Mouse (Mus musculus) MEL (cell line): ENCODE data around the gene Glmn. TPM values are rescaled to one million over a fixed set of nuclear protein-coding genes. Genes with fewer than 3 reads are reported as not detected.

Experiments
- DNase-seq: peaks from one replicate; pipeline ENCODE4 v3.0.0; 2011; ENCODE audit warnings: low read depth, low spot score
- H3K27ac ChIP-seq: 2 replicates; pipeline ENCODE4 v1.5.1; 2012; ENCODE audit warnings: low read depth, mild to moderate bottlenecking, control low read depth, low read length, moderate library complexity; ENCODE audit not compliant: control insufficient read depth
- H3K27me3 ChIP-seq, 2 experiments: fragments of 150-350 bp in 1 of 2; sonication (generic) in 1 of 2; 2 replicates each; pipeline ENCODE4 v1.6.1; 2012; ENCODE audit warnings: low read length in 2 of 2, mild to moderate bottlenecking in 2 of 2, improper control_type of control experiment in 1 of 2, moderate library complexity in 1 of 2; ENCODE audit not compliant: insufficient read depth in 2 of 2, control insufficient read depth in 1 of 2
- H3K36me3 ChIP-seq, 2 experiments: 2 replicates each; pipeline ENCODE4 v1.6.1; 2012 to 2014; ENCODE audit warnings: low read length in 2 of 2, improper control_type of control experiment in 1 of 2, inconsistent platforms in 1 of 2, mild to moderate bottlenecking in 1 of 2; ENCODE audit not compliant: insufficient read depth in 2 of 2, control insufficient read depth in 1 of 2
- H3K4me1 ChIP-seq, 2 experiments: fragments of 150-350 bp in 1 of 2; sonication (generic) in 1 of 2; 2 replicates each; pipeline ENCODE4 v1.6.1; 2012; ENCODE audit warnings: low read length in 2 of 2, improper control_type of control experiment in 1 of 2, mild to moderate bottlenecking in 1 of 2; ENCODE audit not compliant: insufficient read depth in 2 of 2, control insufficient read depth in 1 of 2
- H3K4me3 ChIP-seq, 2 experiments: fragments of 150-350 bp in 1 of 2; sonication (generic) in 1 of 2; 2 replicates each; pipeline ENCODE4 v1.5.1; 2012; ENCODE audit warnings: low read depth in 2 of 2, low read length in 2 of 2, mild to moderate bottlenecking in 2 of 2, moderate library complexity in 2 of 2, control low read depth in 1 of 2, improper control_type of control experiment in 1 of 2; ENCODE audit not compliant: control insufficient read depth in 1 of 2, insufficient read depth in 1 of 2
- H3K79me2 ChIP-seq: 2 replicates; pipeline ENCODE4 v1.6.1; 2012; ENCODE audit warnings: mild to moderate bottlenecking, low read length, moderate library complexity; ENCODE audit not compliant: control insufficient read depth, poor library complexity, insufficient read depth
- H3K9ac ChIP-seq: 2 replicates; pipeline ENCODE4 v1.6.1; 2012; ENCODE audit warnings: low read depth, mild to moderate bottlenecking, control low read depth, low read length, moderate library complexity; ENCODE audit not compliant: control insufficient read depth, poor library complexity, severe bottlenecking
- H3K9me3 ChIP-seq: fragments of 150-350 bp; sonication (generic); replicated peaks from 2 replicates; pipeline ENCODE4 v1.6.1; 2012; ENCODE audit warnings: mild to moderate bottlenecking, low read length, improper control_type of control experiment, moderate library complexity; ENCODE audit not compliant: insufficient read depth
- CHD1 ChIP-seq: IDR thresholded peaks from 2 replicates; pipeline ENCODE4 v1.6.1; 2012; ENCODE audit warnings: low read depth, mild to moderate bottlenecking, inconsistent platforms, low read length, improper control_type of control experiment
- ELF1 ChIP-seq: IDR thresholded peaks from 2 replicates; pipeline ENCODE4 v1.6.1; 2014; ENCODE audit warnings: low read depth, mild to moderate bottlenecking, inconsistent platforms, low read length, improper control_type of control experiment, moderate library complexity
- MAX ChIP-seq: IDR thresholded peaks from 2 replicates; pipeline ENCODE4 v1.6.1; 2011; ENCODE audit warnings: low read length, improper control_type of control experiment
- MEF2A ChIP-seq: IDR thresholded peaks from 2 replicates; pipeline ENCODE4 v1.6.1; 2014; ENCODE audit warnings: low read depth, mild to moderate bottlenecking, inconsistent platforms, low read length, improper control_type of control experiment; ENCODE audit not compliant: poor library complexity, insufficient replicate concordance, severe bottlenecking; ENCODE audit errors: extremely low read depth
- MXI1 ChIP-seq: IDR thresholded peaks from 2 replicates; pipeline ENCODE4 v1.6.1; 2011; ENCODE audit warnings: mild to moderate bottlenecking, low read depth, low read length, improper control_type of control experiment
- MYB ChIP-seq: IDR thresholded peaks from 2 replicates; pipeline ENCODE4 v1.6.1; 2011; ENCODE audit warnings: mild to moderate bottlenecking, low read depth, low read length, improper control_type of control experiment
- MYC ChIP-seq: IDR thresholded peaks from 2 replicates; pipeline ENCODE4 v1.6.1; 2011; ENCODE audit warnings: low read depth, mild to moderate bottlenecking, low read length, improper control_type of control experiment, moderate library complexity
- NELFE ChIP-seq: IDR thresholded peaks from 2 replicates; pipeline ENCODE4 v1.6.1; 2011; ENCODE audit warnings: low read depth, low read length, improper control_type of control experiment
- POLR2AphosphoS2 ChIP-seq: IDR thresholded peaks from 2 replicates; pipeline ENCODE4 v1.6.1; 2011; ENCODE audit warnings: low read length, improper control_type of control experiment
- RCOR1 ChIP-seq: IDR thresholded peaks from 2 replicates; pipeline ENCODE4 v1.6.1; 2012; ENCODE audit warnings: low read depth, mild to moderate bottlenecking, inconsistent platforms, low read length, improper control_type of control experiment
- TAL1 ChIP-seq: IDR thresholded peaks from 2 replicates; pipeline ENCODE4 v1.6.1; 2012; ENCODE audit warnings: mild to moderate bottlenecking, inconsistent platforms, low read length, moderate library complexity, mixed read lengths
- USF2 ChIP-seq, 2 experiments: IDR thresholded peaks; 2 replicates each; pipeline ENCODE4 v1.6.1; 2011 to 2012; ENCODE audit warnings: improper control_type of control experiment in 2 of 2, low read length in 2 of 2, borderline replicate concordance in 1 of 2, inconsistent platforms in 1 of 2, low read depth in 1 of 2, mild to moderate bottlenecking in 1 of 2; ENCODE audit not compliant: insufficient read depth in 1 of 2
- ZKSCAN1 ChIP-seq: IDR thresholded peaks from 2 replicates; pipeline ENCODE4 v1.6.1; 2012; ENCODE audit warnings: low read depth, mild to moderate bottlenecking, inconsistent platforms, low read length, improper control_type of control experiment, moderate library complexity
- ZMIZ1 ChIP-seq: IDR thresholded peaks from 2 replicates; pipeline ENCODE4 v1.6.1; 2012; ENCODE audit warnings: low read depth, mild to moderate bottlenecking, inconsistent platforms, low read length, improper control_type of control experiment, moderate library complexity
- polyA plus RNA-seq, 2 experiments: library from polyadenylated mRNA; stranded (reverse) in 1 of 2; unstranded in 1 of 2; fragments of >175 nt in 1 of 2; fragments of >200 nt in 1 of 2; gene quantifications; 2 replicates each; pipeline versions ENCODE4 v1.2.1 to v1.2.4; 2012; ENCODE audit warnings: low replicate concordance in 2 of 2, low read depth in 1 of 2; ENCODE audit not compliant: insufficient read length in 2 of 2, insufficient read depth in 1 of 2, missing spikeins in 1 of 2
- total RNA-seq: library from RNA; depleted of rRNA; stranded (reverse); fragments of 300-350 nt; gene quantifications from 2 replicates; pipeline ENCODE4 v1.2.3, GENCODE M21; 2012

The Glmn gene
- total and polyA plus RNA-seq, 3 experiments, result 7.3 to 7.9 TPM; not detected in 1

DNA sequence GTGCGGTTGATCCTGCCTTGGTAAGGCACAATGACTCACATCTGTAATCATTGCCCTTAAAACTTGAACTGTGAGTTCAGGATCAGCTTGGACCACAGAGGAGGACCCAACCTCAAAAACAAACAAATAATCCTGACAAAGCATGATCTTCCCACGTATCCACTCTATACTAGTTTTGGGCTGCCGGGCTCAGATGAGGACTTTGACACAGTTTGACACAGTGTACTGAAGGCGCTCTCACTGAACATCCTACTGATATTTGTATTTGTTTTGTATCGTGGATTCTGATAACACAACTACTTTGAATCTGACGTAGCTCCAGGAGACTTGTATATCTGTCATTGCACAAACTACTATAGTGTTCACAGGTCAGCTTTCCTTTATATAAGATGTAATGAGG, 76.3 kb downstream of the Glmn start:
- H3K36me3 ChIP-seq, result no peaks in the 10 kb centered on the region
- no peaks in the 10 kb centered on the region for H3K4me1 ChIP-seq
- no peaks in the 10 kb centered on the region; a peak in 2 of 4 replicates for H3K27me3 ChIP-seq
- no peak for TF ChIP-seq TAL1
- TF ChIP-seq ELF1, result no peak
- TF ChIP-seq ZKSCAN1, result no peak
- no peak for TF ChIP-seq RCOR1
- H3K9ac ChIP-seq, result no peak overlapping the region
- no peak for DNase-seq
- H3K79me2 ChIP-seq, result no peaks in the 10 kb centered on the region
- H3K27ac ChIP-seq, result no peak overlapping the region
- H3K4me3 ChIP-seq, result no peak overlapping the region
- H3K9me3 ChIP-seq, result no peaks in the 10 kb centered on the region

DNA sequence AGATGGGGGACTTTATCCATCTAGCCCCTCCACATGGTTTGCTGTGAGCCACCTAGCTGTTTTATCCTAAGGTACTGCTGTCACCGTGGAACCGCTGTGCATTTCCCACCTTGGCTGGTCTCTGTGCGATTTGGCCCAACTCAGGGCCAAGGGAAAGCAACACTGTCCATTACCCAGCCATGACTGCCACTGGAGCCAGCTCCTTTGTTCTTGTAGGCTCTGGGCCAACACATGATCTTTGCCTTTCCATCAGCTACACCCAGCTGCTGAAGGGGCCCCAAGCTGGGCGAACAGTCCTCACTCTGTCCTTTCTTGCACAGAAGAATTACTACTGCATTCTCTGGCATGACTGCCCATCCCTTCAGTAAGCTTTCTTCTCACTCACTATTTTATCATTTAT, 79.1 kb downstream of the Glmn start:
- Histone ChIP-seq H3K27me3 (no peaks in the 10 kb centered on the region; a peak in 1 of 4 replicates), H3K9ac (no peak overlapping the region), H3K79me2 (no peaks in the 10 kb centered on the region), H3K4me3 (no peak overlapping the region), H3K27ac (no peak overlapping the region), H3K4me1 (0 out of 4 replicates have a peak, but pooled peaks cover 0 to 2% of the 10 kb centered on the region in 2 experiments), H3K9me3 (no peaks in the 10 kb centered on the region), H3K36me3 (no peaks in the 10 kb centered on the region; a peak in 1 of 4 replicates)
- DNase-seq, result no peak
- no peak for TF ChIP-seq POLR2AphosphoS2
- no peak for TF ChIP-seq MXI1
- no peak for TF ChIP-seq MEF2A
- TF ChIP-seq ZMIZ1, result no peak
- TF ChIP-seq ELF1, result no peak
- no peak for TF ChIP-seq MYB
- no peak for TF ChIP-seq ZKSCAN1
- no peak for TF ChIP-seq USF2 (IDR thresholded peaks at IDR 0.05; ENCODE audit: borderline replicate concordance in 1 of 2, insufficient read depth in 1 of 2, low read depth in 1 of 2, low read length in 2 of 2)
- no peak for TF ChIP-seq CHD1

DNA sequence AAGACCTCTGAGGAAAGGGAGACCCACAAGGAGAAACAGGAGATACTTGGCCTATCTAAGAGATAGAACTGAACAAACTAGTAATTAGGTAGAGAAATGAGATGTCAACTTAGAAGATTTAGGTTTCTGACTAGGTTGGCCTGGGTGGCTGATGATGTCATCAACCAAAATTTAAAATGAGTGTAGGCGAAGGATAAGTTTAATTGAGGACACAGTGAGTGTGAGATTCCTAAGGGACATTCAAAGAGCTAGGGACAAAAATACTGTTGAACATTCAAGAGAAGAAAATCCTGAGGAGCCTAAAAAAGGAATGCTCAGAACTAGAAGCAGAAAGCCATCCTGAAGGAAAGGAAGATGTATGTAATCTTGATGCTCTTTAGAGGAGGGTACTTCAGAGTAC, 81.6 kb downstream of the Glmn start:
- Histone ChIP-seq H3K79me2 (no peaks in the 10 kb centered on the region), H3K9ac (no peak overlapping the region)
- TF ChIP-seq MAX (no peak), MYC (no peak), NELFE (no peak)
- TF ChIP-seq, all 39 proteins: peak for 0
- Histone ChIP-seq H3K4me1 (peaks cover 0 to 6% of the 10 kb centered on the region in 2 experiments; a peak in 2 of 4 replicates), H3K36me3 (no peaks in the 10 kb centered on the region; a peak in 1 of 4 replicates), H3K9me3 (no peaks in the 10 kb centered on the region), H3K27ac (no peak overlapping the region), H3K27me3 (no peaks in the 10 kb centered on the region; a peak in 1 of 4 replicates), H3K4me3 (no peak overlapping the region)
- no peak for DNase-seq
